Mouse (Mus musculus): ENCODE measurements around the gene Mbnl2. TPM values are rescaled to one million over a fixed set of nuclear protein-coding genes. Genes with fewer than 3 reads are reported as not detected.
A peak's percentile ranks its signal among the peaks of the same experiment; 100 is the strongest.

The Mbnl2 gene
- polyA plus RNA-seq, 1 experiment from 2014 or later, result 20.2 TPM

DNA sequence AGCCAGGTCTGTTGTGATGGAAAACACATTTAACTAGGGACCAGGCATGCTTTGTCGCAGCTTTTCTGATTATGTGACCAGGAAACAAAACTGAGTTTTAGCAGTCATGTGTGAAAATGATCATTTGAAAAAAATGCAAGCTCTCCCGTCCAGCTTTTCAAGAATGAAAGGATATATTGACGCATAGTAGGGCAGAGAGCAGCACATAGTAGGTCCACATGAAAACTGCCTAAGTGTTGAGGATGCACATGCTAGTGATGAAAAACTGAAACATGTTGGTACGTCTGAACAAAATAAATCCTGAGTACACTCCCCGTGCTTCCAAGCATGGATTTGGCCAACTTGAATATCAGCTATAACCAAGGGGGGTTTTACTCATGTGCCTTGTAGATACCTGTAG is 109.1 kb downstream of the Mbnl2 start:
- Histone ChIP-seq H3K4me1 (peaks cover 11% of the 10 kb centered on the region), H3K9me3 (replicated peaks) (no peaks in the 10 kb centered on the region), H3K9ac (no peak overlapping the region), H3K4me3 (no peak overlapping the region), H3K27me3 (replicated peaks) (no peaks in the 10 kb centered on the region), H3K27ac (no peak overlapping the region), H3K4me2 (no peak overlapping the region), H3K36me3 (peaks cover 10% of the 10 kb centered on the region)
- no peak for ATAC-seq
- 83% methylated on average over 5 of the region's 5 CpGs for WGBS (ENCODE audit: insufficient replicate concordance)

- Histone ChIP-seq H3K4me1 (peaks cover 11% of the 10 kb centered on the region), H3K27ac (no peak overlapping the region), H3K9ac (no peak overlapping the region), H3K27me3 (replicated peaks) (no peaks in the 10 kb centered on the region), H3K4me3 (no peak overlapping the region), H3K36me3 (peaks cover 20% of the 10 kb centered on the region), H3K9me3 (replicated peaks) (0 out of 2 replicates have a peak, but pooled peaks cover 5% of the 10 kb centered on the region), H3K4me2 (no peak overlapping the region)
- WGBS (ENCODE audit: insufficient replicate concordance), result 49% methylated on average over 4 of the region's 4 CpGs
- ATAC-seq, result no peak
Measured at GRCm38 (mm10) chr14:120387293-120387692, 111.8 kb downstream of the Mbnl2 start.

GRCm38 (mm10) chr14:120388818-120389691 is 113.6 kb downstream of the Mbnl2 start:
- WGBS (ENCODE audit: insufficient replicate concordance), result 57% methylated on average over 38 of the region's 38 CpGs

GRCm38 (mm10) chr14:120390231-120390944 is 114.9 kb downstream of the Mbnl2 start:
- Histone ChIP-seq H3K36me3 (peaks cover 24% of the 10 kb centered on the region), H3K4me1 (peaks cover 11% of the 10 kb centered on the region), H3K4me3 (no peak overlapping the region), H3K27me3 (replicated peaks) (no peaks in the 10 kb centered on the region), H3K9me3 (replicated peaks) (0 out of 2 replicates have a peak, but pooled peaks cover 5% of the 10 kb centered on the region), H3K27ac (no peak overlapping the region), H3K4me2 (no peak overlapping the region), H3K9ac (no peak overlapping the region)
- 84% methylated on average over 10 of the region's 10 CpGs for WGBS (ENCODE audit: insufficient replicate concordance)
- no peak for ATAC-seq

More at GRCm38 (mm10) chr14:120388818-120389691, 113.6 kb downstream of the Mbnl2 start:
- H3K27ac ChIP-seq, result no peak overlapping the region
- ATAC-seq, result 0 out of 2 replicates have a peak, but pooled peaks have one; percentile 13
- peak overlapping the region; percentile 51 for H3K4me2 ChIP-seq
- peaks cover 24% of the 10 kb centered on the region for H3K36me3 ChIP-seq
- no peaks in the 10 kb centered on the region for H3K27me3 ChIP-seq (replicated peaks)
- peaks cover 11% of the 10 kb centered on the region for H3K4me1 ChIP-seq
- H3K4me3 ChIP-seq, result no peak overlapping the region
- H3K9ac ChIP-seq, result no peak overlapping the region
- 0 out of 2 replicates have a peak, but pooled peaks cover 5% of the 10 kb centered on the region for H3K9me3 ChIP-seq (replicated peaks)

DNA sequence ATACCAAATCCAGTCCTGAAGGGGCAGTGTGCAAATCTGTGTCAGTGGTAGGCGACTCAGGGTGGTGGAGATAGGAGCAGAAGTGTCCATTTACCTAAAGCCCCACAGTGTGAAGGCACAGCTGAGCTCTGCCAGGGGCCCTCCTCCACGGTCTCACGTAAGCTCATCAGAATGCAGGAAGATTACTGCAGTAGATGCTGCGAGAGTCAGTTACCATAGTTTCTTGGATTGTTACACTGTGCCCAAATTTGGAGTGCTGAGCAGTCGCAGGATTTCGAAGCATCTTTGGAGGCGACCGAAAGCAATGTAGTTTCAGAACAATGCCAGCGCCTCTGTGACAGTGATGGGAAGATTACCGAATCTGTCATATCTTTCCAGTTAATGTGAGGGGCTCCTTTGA is 116.2 kb downstream of the Mbnl2 start:
- no peak overlapping the region for H3K27ac ChIP-seq

DNA sequence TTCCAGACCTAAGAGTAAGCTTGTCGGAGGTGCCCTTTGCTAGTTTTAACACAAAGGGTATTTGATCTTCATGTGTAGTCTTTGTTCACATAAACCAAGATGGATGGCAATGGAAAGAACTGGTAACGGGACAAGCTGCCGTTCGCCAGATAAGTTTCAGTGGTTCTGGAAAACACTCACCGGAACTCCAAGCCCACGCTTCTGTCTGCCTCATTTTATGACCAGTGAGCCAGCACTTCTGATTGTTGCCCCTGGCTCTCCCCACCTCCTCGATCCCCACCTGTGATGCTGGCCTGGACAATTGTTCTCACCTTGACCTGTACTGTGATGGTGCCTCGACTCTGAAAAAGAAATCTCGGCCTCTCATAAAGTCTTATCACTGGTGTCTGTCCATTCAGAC is 117.0 kb downstream of the Mbnl2 start:
- Histone ChIP-seq H3K4me3 (no peak overlapping the region), H3K27ac (no peak overlapping the region), H3K9ac (no peak overlapping the region), H3K4me1 (0 out of 2 replicates have a peak, but pooled peaks cover 7% of the 10 kb centered on the region), H3K4me2 (no peak overlapping the region), H3K27me3 (replicated peaks) (no peaks in the 10 kb centered on the region), H3K36me3 (peaks cover 30% of the 10 kb centered on the region), H3K9me3 (replicated peaks) (0 out of 2 replicates have a peak, but pooled peaks cover 5% of the 10 kb centered on the region)
- ATAC-seq, result no peak
- WGBS (ENCODE audit: insufficient replicate concordance), result 81% methylated on average over 9 of the region's 9 CpGs

More for the DNA sequence above, 116.2 kb downstream of the Mbnl2 start:
- H3K36me3 ChIP-seq, result peaks cover 24% of the 10 kb centered on the region
- no peaks in the 10 kb centered on the region for H3K27me3 ChIP-seq (replicated peaks)
- no peak overlapping the region for H3K4me2 ChIP-seq
- ATAC-seq, result no peak
- no peak overlapping the region for H3K9ac ChIP-seq
- peaks cover 11% of the 10 kb centered on the region for H3K4me1 ChIP-seq
- 0 out of 2 replicates have a peak, but pooled peaks cover 5% of the 10 kb centered on the region for H3K9me3 ChIP-seq (replicated peaks)
- 84% methylated on average over 10 of the region's 10 CpGs for WGBS (ENCODE audit: insufficient replicate concordance)
- no peak overlapping the region for H3K4me3 ChIP-seq

- no peak for ATAC-seq
- H3K36me3 ChIP-seq, result peaks cover 30% of the 10 kb centered on the region
- 0 out of 2 replicates have a peak, but pooled peaks cover 5% of the 10 kb centered on the region for H3K9me3 ChIP-seq (replicated peaks)
- no peak overlapping the region for H3K4me3 ChIP-seq
- H3K27me3 ChIP-seq (replicated peaks), result no peaks in the 10 kb centered on the region
- H3K9ac ChIP-seq, result no peak overlapping the region
- no peak overlapping the region for H3K4me2 ChIP-seq
- WGBS (ENCODE audit: insufficient replicate concordance), result 76% methylated on average over 8 of the region's 8 CpGs
- H3K27ac ChIP-seq, result no peak overlapping the region
- H3K4me1 ChIP-seq, result 0 out of 2 replicates have a peak, but pooled peaks cover 7% of the 10 kb centered on the region
Measured at GRCm38 (mm10) chr14:120393441-120393840, 118.0 kb downstream of the Mbnl2 start.

- 0 out of 2 replicates have a peak, but pooled peaks cover 2% of the 10 kb centered on the region for H3K4me1 ChIP-seq
- H3K4me2 ChIP-seq, result no peak overlapping the region
- H3K27ac ChIP-seq, result no peak overlapping the region
- H3K27me3 ChIP-seq (replicated peaks), result no peaks in the 10 kb centered on the region
- H3K36me3 ChIP-seq, result peaks cover 25% of the 10 kb centered on the region
- no peak overlapping the region for H3K4me3 ChIP-seq
- 72% methylated on average over 3 of the region's 3 CpGs for WGBS (ENCODE audit: insufficient replicate concordance)
- 0 out of 2 replicates have a peak, but pooled peaks cover 5% of the 10 kb centered on the region for H3K9me3 ChIP-seq (replicated peaks)
- H3K9ac ChIP-seq, result no peak overlapping the region
- ATAC-seq, result no peak
Measured at GRCm38 (mm10) chr14:120394216-120394615, 118.7 kb downstream of the Mbnl2 start.

DNA sequence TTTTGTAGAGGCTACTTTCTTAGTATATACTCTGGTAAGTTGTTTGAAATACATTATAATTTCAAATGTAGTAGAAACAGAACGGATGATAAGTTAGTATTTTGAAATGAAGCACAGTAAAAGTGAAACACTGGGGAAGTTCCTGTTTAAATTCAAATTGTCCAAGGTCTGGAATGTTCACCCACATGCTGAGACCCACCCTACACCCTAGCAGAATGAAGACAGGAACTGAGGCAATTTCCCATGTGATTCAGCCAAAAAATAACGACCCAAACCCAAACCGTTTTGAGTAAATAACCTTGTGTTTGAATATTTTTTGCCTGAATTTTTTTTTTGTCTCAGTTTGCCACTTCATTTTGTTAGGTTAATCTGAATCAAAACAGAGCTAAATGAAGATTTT is 119.4 kb downstream of the Mbnl2 start:
- H3K4me1 ChIP-seq, result no peaks in the 10 kb centered on the region
- peaks cover 24% of the 10 kb centered on the region for H3K36me3 ChIP-seq
- WGBS (ENCODE audit: insufficient replicate concordance), result 52% methylated on average over 3 of the region's 3 CpGs
- H3K9ac ChIP-seq, result no peak overlapping the region
- no peak overlapping the region for H3K4me3 ChIP-seq
- no peak overlapping the region for H3K4me2 ChIP-seq
- 0 out of 2 replicates have a peak, but pooled peaks cover 5% of the 10 kb centered on the region for H3K9me3 ChIP-seq (replicated peaks)
- no peak for ATAC-seq
- no peaks in the 10 kb centered on the region for H3K27me3 ChIP-seq (replicated peaks)
- no peak overlapping the region for H3K27ac ChIP-seq

- no peaks in the 10 kb centered on the region for H3K9me3 ChIP-seq (replicated peaks)
- no peak overlapping the region for H3K9ac ChIP-seq
- no peaks in the 10 kb centered on the region for H3K27me3 ChIP-seq (replicated peaks)
- WGBS (ENCODE audit: insufficient replicate concordance), result 76% methylated on average over 9 of the region's 9 CpGs
- H3K4me3 ChIP-seq, result no peak overlapping the region
- H3K4me1 ChIP-seq, result no peaks in the 10 kb centered on the region
- no peak overlapping the region for H3K27ac ChIP-seq
- no peak overlapping the region for H3K4me2 ChIP-seq
- peaks cover 17% of the 10 kb centered on the region for H3K36me3 ChIP-seq
- no peak for ATAC-seq
Measured at GRCm38 (mm10) chr14:120395501-120395900, 120.0 kb downstream of the Mbnl2 start.

GRCm38 (mm10) chr14:120397871-120398647 is 122.6 kb downstream of the Mbnl2 start:
- Histone ChIP-seq H3K36me3 (peaks cover 21% of the 10 kb centered on the region), H3K4me1 (no peaks in the 10 kb centered on the region), H3K4me2 (no peak overlapping the region), H3K4me3 (no peak overlapping the region), H3K27ac (no peak overlapping the region), H3K9ac (no peak overlapping the region), H3K27me3 (replicated peaks) (no peaks in the 10 kb centered on the region), H3K9me3 (replicated peaks) (no peaks in the 10 kb centered on the region)
- peak; percentile 47 for ATAC-seq
- WGBS (ENCODE audit: insufficient replicate concordance), result 59% methylated on average over 10 of the region's 10 CpGs

Data from liver, embryonic 12.5 days (tissue).